Mouse (Mus musculus) T-cell, adult 66 days (primary cell): ENCODE results near the gene Naalad2. TPM values are rescaled to one million over a fixed set of nuclear protein-coding genes. Genes with fewer than 3 reads are reported as not detected.

ENCODE experiments used
- total RNA-seq, 2 experiments: library from RNA; stranded (reverse); gene quantifications; 3 replicates in 1 of 2; 4 replicates in 1 of 2; pipeline ENCODE4 v1.2.4; 2023

The Naalad2 gene
- not detected for total RNA-seq

GRCm38 (mm10) chr9:18402895-18403294, at the start of gene Naalad2:
Gene Naalad2 (minus strand): TSS chr9:18402995.

GRCm38 (mm10) chr9:18430354-18430753, 27.6 kb upstream of the Naalad2 start, which contains the start of gene Mbd3l2:
Gene Mbd3l2 (plus strand): TSS chr9:18430654.

GRCm38 (mm10) chr9:18404118-18404517, 1.3 kb upstream of the Naalad2 start, which contains the start of gene Ubtfl1:
Gene Ubtfl1 (plus strand): TSS chr9:18404418.

GRCm38 (mm10) chr9:18291571-18292429, 111.0 kb downstream of the Naalad2 start, which contains the start of gene Chordc1:
Gene Chordc1 (plus strand): TSS chr9:18292125.

Other genes starting within 250 kb of the Naalad2 start
- 100 to 1,000 TPM in 1 of 2 experiments, 10 to 100 TPM in 1; 87.0 to 122 TPM for gene Chordc1, start 110.9 kb downstream of the Naalad2 start, total RNA-seq
- not detected for gene Ubtfl1, start 1.4 kb upstream of the Naalad2 start, total RNA-seq
- gene Mbd3l2, start 27.7 kb upstream of the Naalad2 start, total RNA-seq, result not detected
- gene Zfp558, start 75.3 kb upstream of the Naalad2 start, total RNA-seq, result 1 to 10 TPM; 1.7 to 1.8 TPM
- not detected for gene Mbd3l1, start 75.4 kb upstream of the Naalad2 start, total RNA-seq